Comparison of ENCODE assay signal across 7 mouse cellular contexts in genomic region chr17:6828531-6829150, GRCm38 (mm10). TPM values are rescaled to one million over a fixed set of nuclear protein-coding genes. Genes with fewer than 3 reads are reported as not detected.
A peak's percentile ranks its signal among the peaks of the same experiment; 100 is the strongest.
DNase-seq lines count a peak whose midpoint lies in the region; ATAC-seq and TF ChIP-seq lines count a peak whose summit lies in the region.

No protein-coding gene starts in this region.

- H3K79me3 ChIP-seq in C2C12 (ENCODE audit: low read depth), result no peaks in the 10 kb centered on the region

- no peak for ATAC-seq in forebrain, embryonic 14.5 days
- ATAC-seq in liver, postnatal 0 days, result no peak

- no peaks in the 10 kb centered on the region for H3K36me3 ChIP-seq in C2C12 (ENCODE audit: control insufficient read depth, insufficient read depth)
- no peaks in the 10 kb centered on the region for H3K36me3 ChIP-seq in forebrain, embryonic 14.5 days (ENCODE audit: control insufficient read depth, insufficient read depth, low read length)
- no peaks in the 10 kb centered on the region for H3K36me3 ChIP-seq in liver, postnatal 0 days (replicated peaks; ENCODE audit: insufficient read depth, low read length)
- H3K36me3 ChIP-seq in splenic B cell, adult 2 months (ENCODE audit: control insufficient read depth, insufficient read depth, low read length, poor library complexity, severe bottlenecking), result no peaks in the 10 kb centered on the region

- peak overlapping the region; percentile 73 for H3K9ac ChIP-seq in forebrain, embryonic 14.5 days (ENCODE audit: low read length)
- peak overlapping the region; percentile 75 for H3K9ac ChIP-seq in liver, postnatal 0 days (replicated peaks)

- no peaks in the 10 kb centered on the region for H3K27me3 ChIP-seq in C2C12 (ENCODE audit: control insufficient read depth, insufficient read depth, insufficient read length)
- no peaks in the 10 kb centered on the region for H3K27me3 ChIP-seq in forebrain, embryonic 14.5 days (replicated peaks; ENCODE audit: control insufficient read depth, insufficient read depth, low read length)
- H3K27me3 ChIP-seq in liver, postnatal 0 days (ENCODE audit: insufficient read depth, low read length), result no peaks in the 10 kb centered on the region
- no peaks in the 10 kb centered on the region for H3K27me3 ChIP-seq in splenic B cell, adult 2 months (ENCODE audit: control insufficient read depth, insufficient read depth, low read length, poor library complexity, severe bottlenecking)

- peaks cover 9% of the 10 kb centered on the region; the same call in 1 of the 2 replicates for H3K4me1 ChIP-seq in forebrain, embryonic 14.5 days (ENCODE audit: control insufficient read depth, insufficient read depth, low read length)
- peaks cover 21% of the 10 kb centered on the region for H3K4me1 ChIP-seq in liver, postnatal 0 days (ENCODE audit: insufficient read depth)

- TF ChIP-seq CTCF in C2C12 (IDR thresholded peaks at IDR 0.05; ENCODE audit: control insufficient read depth, insufficient read depth, insufficient read length), result no peak
- 0 out of 2 replicates have a peak, but pooled peaks have one; percentile 14 for TF ChIP-seq CTCF in liver, postnatal 0 days (IDR thresholded peaks at IDR 0.05; ENCODE audit: low read depth)

- DNase-seq in 416B (ENCODE audit: low read depth), result peak; percentile 45
- no peak for DNase-seq in forebrain, embryonic 14.5 days (ENCODE audit: low spot score)
- DNase-seq in liver, postnatal 0 days, result no peak
- peak; percentile 83 for DNase-seq in splenic B cell, adult 2 months (ENCODE audit: low read depth, low spot score)
- no peak for DNase-seq in layer of hippocampus, adult 11-12 months (ENCODE audit: low spot score)
- DNase-seq in ovary, postnatal 36 days (ENCODE audit: low spot score), result no peak

- H3K27ac ChIP-seq in forebrain, embryonic 14.5 days (ENCODE audit: low read depth, low read length), result peak overlapping the region; percentile 95
- H3K27ac ChIP-seq in liver, postnatal 0 days (ENCODE audit: low read depth), result peak overlapping the region; percentile 98

- 83% methylated on average over 7 of the region's 7 CpGs for WGBS in forebrain, embryonic 14.5 days
- WGBS in liver, postnatal 0 days (ENCODE audit: insufficient replicate concordance), result 56% methylated on average over 7 of the region's 7 CpGs

- H3K79me2 ChIP-seq in C2C12 (ENCODE audit: control insufficient read depth, insufficient read depth), result no peaks in the 10 kb centered on the region

- peak overlapping the region; percentile 79 for H3K4me2 ChIP-seq in forebrain, embryonic 14.5 days (ENCODE audit: low read length)
- peak overlapping the region; percentile 76 for H3K4me2 ChIP-seq in liver, postnatal 0 days (ENCODE audit: low read depth, low read length)

- no peaks in the 10 kb centered on the region for H3K9me3 ChIP-seq in forebrain, embryonic 14.5 days (replicated peaks; ENCODE audit: control insufficient read depth, low read length)
- H3K9me3 ChIP-seq in liver, postnatal 0 days (ENCODE audit: low read length), result no peaks in the 10 kb centered on the region

- H3K4me3 ChIP-seq in C2C12 (ENCODE audit: insufficient read depth, poor library complexity, severe bottlenecking), result peak overlapping the region; percentile 32
- H3K4me3 ChIP-seq in forebrain, embryonic 14.5 days (ENCODE audit: low read depth, low read length), result peak overlapping the region; percentile 46
- peak overlapping the region; percentile 71 for H3K4me3 ChIP-seq in liver, postnatal 0 days (ENCODE audit: low read depth, low read length)

- TF ChIP-seq EP300 in liver, postnatal 0 days (IDR thresholded peaks at IDR 0.05; ENCODE audit: low read depth), result no peak

- peak overlapping the region; percentile 98 for H3ac ChIP-seq in C2C12 (ENCODE audit: control insufficient read depth, insufficient read length, low read depth)

TF ChIP-seq in C2C12, 6 proteins besides CTCF, POLR2A, EP300 and RAD21:
- TF ChIP-seq MYOG (IDR thresholded peaks at IDR 0.05; ENCODE audit: control insufficient read depth, extremely low read depth, insufficient read length) (no peak), MAX (IDR thresholded peaks at IDR 0.05) (no peak), FOSL1 (IDR thresholded peaks at IDR 0.05; ENCODE audit: insufficient read depth, low read length, poor library complexity, severe bottlenecking) (no peak), MYOD1 (IDR thresholded peaks at IDR 0.05; ENCODE audit: control insufficient read depth, insufficient read length, low read depth) (no peak), USF1 (IDR thresholded peaks at IDR 0.05; ENCODE audit: low read depth) (no peak), CEBPB (IDR thresholded peaks at IDR 0.05; ENCODE audit: low read depth) (no peak)

RNA-seq across cellular contexts. Expression of gene Ezr, which starts 46.1 kb away (rescaled TPM):
- polyA plus RNA-seq in C2C12 (2012; fragmentation: generic; extraction: Trizol), result 78.7 TPM
- 94.0 and 101 TPM in 2 replicates for polyA plus RNA-seq in forebrain, embryonic 14.5 days (2014; fragmentation: Nextera tagmentation; extraction: Ambion mirVana)
- polyA plus RNA-seq in liver, postnatal 0 days (2015; fragmentation: Nextera tagmentation; extraction: Ambion mirVana), result 32.0 and 34.8 TPM in 2 replicates

Comparison
In these comparisons a context has a peak if more than half of its experiments do, and no peak if none do; other contexts are left out.
1. DNase-seq: peak in 416B (single experiment) and splenic B cell, adult 2 months (single experiment); none in forebrain, embryonic 14.5 days (single experiment), liver, postnatal 0 days (single experiment), layer of hippocampus, adult 11-12 months (single experiment) and ovary, postnatal 36 days (single experiment).
2. Peak in every context shown above with its lines, with median percentiles within 50 percentile points of each other: H3K4me3 ChIP-seq.